Mouse (Mus musculus) cerebellum, postnatal 36 days (tissue): ENCODE results near the gene Nkx6-2.
A peak's percentile ranks its signal among the peaks of the same experiment; 100 is the strongest.

Experiments
- DNase-seq, 2 experiments: peaks; one replicate each; pipeline ENCODE4 v3.0.0; 2021 to 2022; ENCODE audit warnings: mixed read lengths in 2 of 2

Gene Nkx6-2

GRCm38 (mm10) chr7:139565998-139566397 lies 16.6 kb downstream of the Nkx6-2 start:
- DNase-seq, result no peak

- no peak for DNase-seq
Measured at GRCm38 (mm10) chr7:139564161-139564560, 18.4 kb downstream of the Nkx6-2 start.

GRCm38 (mm10) chr7:139563425-139563824 lies 19.2 kb downstream of the Nkx6-2 start:
- DNase-seq, result no peak

DNA sequence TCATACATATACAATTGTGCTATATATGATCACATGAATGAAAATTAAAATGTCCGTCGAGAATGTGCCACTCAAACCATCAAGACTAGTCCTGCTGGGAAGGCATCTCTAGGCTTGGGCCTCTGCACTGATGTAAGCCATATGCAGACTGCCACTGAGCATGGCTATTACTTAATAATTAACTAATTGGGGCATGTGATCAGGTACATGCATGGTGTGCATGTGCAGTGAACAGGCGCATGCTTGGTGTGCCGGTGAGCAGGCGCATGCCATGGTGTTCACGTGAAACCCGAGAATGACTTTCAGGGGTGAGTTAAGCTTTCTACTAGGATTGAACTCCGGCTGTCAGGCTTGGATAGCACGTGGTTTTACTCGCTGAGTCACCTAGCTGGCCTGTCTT lies 22.9 kb downstream of the Nkx6-2 start:
- DNase-seq, result no peak

DNA sequence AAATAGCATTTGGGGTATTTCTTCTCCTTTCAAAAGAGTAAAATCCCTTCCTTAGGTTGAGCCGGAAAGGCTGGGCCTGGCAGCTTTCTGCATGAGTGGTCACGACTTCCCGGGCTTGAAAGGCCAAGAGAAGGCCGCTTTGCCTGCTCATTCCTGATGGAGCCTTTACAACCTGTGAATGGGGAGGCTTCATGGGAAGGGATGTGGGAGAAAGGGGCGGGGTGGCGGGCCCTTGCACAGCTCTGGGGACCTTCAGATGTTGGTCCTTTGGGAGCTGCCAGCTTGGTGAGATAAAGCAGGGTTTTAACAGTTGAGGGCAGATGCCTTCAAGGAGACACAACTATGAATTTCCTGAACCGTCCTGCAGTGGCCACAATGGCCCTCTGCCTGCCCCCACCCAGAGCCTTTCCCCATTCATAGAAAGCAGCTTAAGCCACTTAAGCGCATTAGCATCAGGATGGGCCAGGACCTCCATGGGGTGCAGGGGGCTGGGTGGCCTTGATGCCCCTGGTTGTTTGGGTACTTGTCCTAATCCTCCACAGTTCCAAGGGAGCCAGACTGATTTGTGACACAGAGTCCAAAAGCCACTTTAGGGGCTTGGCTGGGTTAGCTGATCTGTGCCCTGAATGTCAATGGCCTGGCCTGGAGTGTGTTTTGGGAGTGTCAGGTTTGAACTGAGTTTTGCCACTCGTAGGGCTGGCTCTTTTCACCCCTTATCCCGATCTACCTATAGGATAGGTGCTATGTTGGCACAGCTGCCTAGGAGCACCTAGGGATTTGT lies 25.7 kb downstream of the Nkx6-2 start:
- DNase-seq, result no peak

GRCm38 (mm10) chr7:139556331-139556730 lies 26.3 kb downstream of the Nkx6-2 start:
- no peak for DNase-seq

DNA sequence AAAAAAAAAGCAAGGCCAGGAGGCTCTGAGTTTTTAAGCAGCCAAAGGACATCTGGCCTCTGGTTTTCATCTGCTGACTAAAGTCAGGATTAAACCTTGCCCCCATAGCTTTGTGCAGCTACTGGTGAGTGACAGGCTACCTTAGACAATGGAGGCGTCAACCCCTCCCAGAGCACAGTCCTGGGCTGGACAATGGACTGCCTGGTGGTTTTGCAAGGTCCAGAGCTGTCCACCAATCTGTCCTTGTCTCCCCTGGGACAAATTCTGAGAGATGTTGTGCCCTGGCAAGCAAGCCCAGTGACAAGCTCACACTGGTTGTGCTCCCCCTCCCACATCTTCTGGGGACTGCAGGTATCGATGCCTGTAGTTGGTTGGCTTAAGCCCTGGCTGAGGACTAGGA lies 31.1 kb downstream of the Nkx6-2 start:
- no peak for DNase-seq

GRCm38 (mm10) chr7:139550086-139550783 lies 32.4 kb downstream of the Nkx6-2 start:
- no peak for DNase-seq

GRCm38 (mm10) chr7:139547325-139547724 lies 35.3 kb downstream of the Nkx6-2 start:
- DNase-seq, result no peak

GRCm38 (mm10) chr7:139544706-139545625 lies 37.6 kb downstream of the Nkx6-2 start:
- no peak for DNase-seq

- DNase-seq, result peak; percentile 62 to 66
Measured at GRCm38 (mm10) chr7:139541422-139541821, 41.2 kb downstream of the Nkx6-2 start.

- DNase-seq, result no peak
Measured at GRCm38 (mm10) chr7:139540601-139541000, 42.0 kb downstream of the Nkx6-2 start.

GRCm38 (mm10) chr7:139538541-139538940 lies 44.1 kb downstream of the Nkx6-2 start:
- peak in 1 of 2 experiments; percentile 34 for DNase-seq

DNA sequence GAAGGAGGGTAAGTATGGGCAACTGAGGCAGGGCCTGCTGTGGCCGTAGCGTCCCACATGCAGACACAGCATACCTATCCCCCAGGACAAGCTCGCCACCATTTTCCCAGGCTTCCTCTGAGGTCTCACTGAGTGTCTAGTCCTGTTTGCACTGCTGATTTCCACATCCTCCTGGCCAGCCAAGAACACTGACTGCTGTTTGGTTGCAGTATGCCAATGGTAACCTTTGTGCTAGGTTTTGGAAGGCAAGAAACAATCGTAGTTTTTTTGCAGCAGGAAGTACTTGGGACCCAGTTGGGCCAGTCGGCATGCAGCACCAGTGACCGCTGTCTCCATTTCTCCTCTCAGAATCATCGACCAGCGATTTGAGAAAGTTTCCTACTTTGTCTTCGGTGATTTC lies 44.8 kb downstream of the Nkx6-2 start:
- no peak for DNase-seq

DNA sequence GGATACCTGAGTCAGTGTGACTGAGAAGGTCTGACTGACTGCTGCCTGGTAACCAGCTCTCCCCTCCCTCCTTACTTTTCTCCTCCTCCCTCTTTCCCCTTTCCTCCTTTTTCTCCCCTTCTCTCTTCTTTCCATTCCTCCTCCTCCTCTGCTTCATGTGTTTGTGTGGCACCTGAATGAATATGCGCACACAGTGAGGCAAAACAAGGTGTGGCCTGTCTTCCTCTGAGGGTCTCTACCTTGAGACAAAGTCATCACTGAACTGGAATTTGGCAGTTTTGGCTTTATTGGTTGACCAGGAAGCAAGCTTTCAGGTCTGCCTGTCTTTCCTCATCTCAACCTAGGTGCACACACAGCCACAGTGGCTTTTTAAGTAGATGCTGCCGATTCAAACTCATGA lies 45.8 kb downstream of the Nkx6-2 start:
- no peak for DNase-seq

DNA sequence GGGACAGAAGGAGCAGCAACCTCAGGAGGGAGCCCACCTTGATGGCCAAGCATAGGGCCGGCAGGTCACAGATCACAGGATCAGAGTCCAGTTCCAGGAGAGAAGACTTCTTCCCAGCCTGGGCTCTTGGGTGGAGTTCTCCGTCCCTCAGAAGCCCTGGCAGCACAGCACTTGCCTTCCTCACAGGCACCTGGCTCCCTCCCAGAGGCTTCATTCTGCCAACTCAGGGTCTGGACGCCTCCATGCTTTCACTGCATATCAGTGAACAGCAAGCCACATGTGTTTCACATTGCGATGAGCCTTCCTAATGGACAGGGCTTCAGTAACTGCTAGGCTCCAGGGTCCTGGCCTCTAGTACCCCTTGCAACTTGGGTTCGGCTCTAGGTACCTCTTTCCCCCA lies 46.3 kb downstream of the Nkx6-2 start:
- DNase-seq, result peak; percentile 46 to 57

- no peak for DNase-seq
Measured at GRCm38 (mm10) chr7:139531428-139531801, 51.2 kb downstream of the Nkx6-2 start.

- DNase-seq, result no peak
Measured at GRCm38 (mm10) chr7:139530591-139531427, 51.8 kb downstream of the Nkx6-2 start.
